Mouse (Mus musculus) E14TG2a.4 (cell line): ENCODE results near the gene Larp4.

Experiments
- CTCF ChIP-seq: conservative IDR thresholded peaks from 2 replicates; pipeline ENCODE4 v1.5.1; 2014; ENCODE audit warnings: low read length
- POU5F1 ChIP-seq: IDR thresholded peaks from 2 replicates; pipeline ENCODE4 v1.6.1; 2014; ENCODE audit warnings: low read length, borderline replicate concordance

DNA sequence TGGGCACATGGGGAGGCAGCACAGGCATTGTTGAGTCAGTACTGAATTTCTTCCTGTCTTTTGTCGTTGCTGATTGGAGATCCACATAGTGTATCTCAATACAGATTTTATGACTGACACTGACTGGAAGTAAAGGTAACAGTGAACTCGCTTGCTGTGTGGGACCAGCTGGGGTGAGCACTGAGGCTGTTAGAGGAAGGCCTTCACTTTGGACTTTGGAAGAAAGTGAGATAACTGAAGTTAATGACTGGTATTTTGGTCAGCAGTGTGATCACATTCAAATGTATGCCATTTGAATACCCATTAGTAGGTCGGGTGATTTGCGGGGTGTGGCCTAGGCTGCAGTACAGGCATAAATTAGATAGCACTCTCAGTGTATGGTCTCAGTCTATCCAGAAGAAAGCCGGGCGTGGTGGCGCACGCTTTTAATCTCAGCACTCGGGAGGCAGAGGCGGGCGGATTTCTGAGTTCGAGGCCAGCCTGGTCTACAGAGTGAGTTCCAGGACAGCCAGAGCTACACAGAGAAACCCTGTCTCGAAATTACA, 93.4 kb downstream of the Larp4 start:
- TF ChIP-seq CTCF (no peak), POU5F1 (no peak)
